Mouse (Mus musculus) ovary, adult 18-20 months (tissue): ENCODE measurements around the gene Pcnx2.

ENCODE experiments used
- DNase-seq: peaks from one replicate; pipeline ENCODE4 v3.0.0; 2022; ENCODE audit warnings: low spot score, mixed read lengths

The Pcnx2 gene

GRCm38 (mm10) chr8:125819797-125820196, 78.3 kb downstream of the Pcnx2 start:
- no peak for DNase-seq

- DNase-seq = no peak
Measured at GRCm38 (mm10) chr8:125818796-125819195, 79.3 kb downstream of the Pcnx2 start.

- DNase-seq = no peak
Measured at GRCm38 (mm10) chr8:125816742-125817141, 81.4 kb downstream of the Pcnx2 start.

- DNase-seq = no peak
Measured at GRCm38 (mm10) chr8:125808826-125809225, 89.3 kb downstream of the Pcnx2 start.

GRCm38 (mm10) chr8:125807905-125808310, 90.2 kb downstream of the Pcnx2 start:
- no peak for DNase-seq

GRCm38 (mm10) chr8:125806459-125806858, 91.7 kb downstream of the Pcnx2 start:
- DNase-seq = no peak

- DNase-seq = no peak
Measured at GRCm38 (mm10) chr8:125796970-125797369, 101.1 kb downstream of the Pcnx2 start.

GRCm38 (mm10) chr8:125795341-125795740, 102.8 kb downstream of the Pcnx2 start:
- DNase-seq = no peak

GRCm38 (mm10) chr8:125792816-125793455, 105.2 kb downstream of the Pcnx2 start:
- DNase-seq = no peak

- no peak for DNase-seq
Measured at GRCm38 (mm10) chr8:125786886-125787285, 111.2 kb downstream of the Pcnx2 start.

GRCm38 (mm10) chr8:125782161-125782560, 116.0 kb downstream of the Pcnx2 start:
- DNase-seq = no peak

GRCm38 (mm10) chr8:125779656-125780055, 118.5 kb downstream of the Pcnx2 start:
- no peak for DNase-seq

- no peak for DNase-seq
Measured at GRCm38 (mm10) chr8:125778919-125779318, 119.2 kb downstream of the Pcnx2 start.

GRCm38 (mm10) chr8:125777478-125778164, 120.5 kb downstream of the Pcnx2 start:
- no peak for DNase-seq

- peak; percentile 20 for DNase-seq
Measured at GRCm38 (mm10) chr8:125776800-125777199, 121.3 kb downstream of the Pcnx2 start.

GRCm38 (mm10) chr8:125776314-125776713, 121.8 kb downstream of the Pcnx2 start:
- DNase-seq = no peak

GRCm38 (mm10) chr8:125775031-125775430, 123.1 kb downstream of the Pcnx2 start:
- no peak for DNase-seq

- no peak for DNase-seq
Measured at GRCm38 (mm10) chr8:125773281-125773803, 124.8 kb downstream of the Pcnx2 start.

- no peak for DNase-seq
Measured at GRCm38 (mm10) chr8:125772300-125772699, 125.8 kb downstream of the Pcnx2 start.

- DNase-seq = no peak
Measured at GRCm38 (mm10) chr8:125768079-125768478, 130.0 kb downstream of the Pcnx2 start.

- no peak for DNase-seq
Measured at GRCm38 (mm10) chr8:125763066-125763786, 134.9 kb downstream of the Pcnx2 start.

- no peak for DNase-seq
Measured at GRCm38 (mm10) chr8:125759022-125759421, 139.1 kb downstream of the Pcnx2 start.

- no peak for DNase-seq
Measured at GRCm38 (mm10) chr8:125757106-125757496, 141.0 kb downstream of the Pcnx2 start.
